Mouse (Mus musculus): ENCODE measurements around the gene Zfp626.
"Not testable (repeated sequence)": the region's sequence is repeated elsewhere in the genome, so short reads cannot be mapped to it uniquely, and the experiment has no call there.

Zfp626 gene

GRCm38 (mm10) chr7:27806896-27807295 lies at the start of gene Zfp626:
TSS of gene Zfp626 (plus strand) at chr7:27807196.
- not testable (repeated sequence) for DNase-seq

GRCm38 (mm10) chr7:27765176-27765886 lies 41.7 kb upstream of the Zfp626 start:
- no peak for DNase-seq

- DNase-seq: no peak
These were observed 17.7 kb upstream of the Zfp626 start for GRCm38 (mm10) chr7:27789306-27789705.

- DNase-seq: not testable (repeated sequence)
These were observed 13.1 kb upstream of the Zfp626 start for GRCm38 (mm10) chr7:27793865-27794264.

GRCm38 (mm10) chr7:27794566-27794965 lies 12.4 kb upstream of the Zfp626 start:
- DNase-seq: no peak

GRCm38 (mm10) chr7:27797906-27798811 lies 8.8 kb upstream of the Zfp626 start:
- DNase-seq: no peak

- DNase-seq: no peak
These were observed 5.9 kb upstream of the Zfp626 start for GRCm38 (mm10) chr7:27801137-27801536.

- no peak for DNase-seq
These were observed 4.0 kb upstream of the Zfp626 start for GRCm38 (mm10) chr7:27802986-27803385.

GRCm38 (mm10) chr7:27804297-27805030 lies 2.5 kb upstream of the Zfp626 start:
- DNase-seq: peak; percentile 78

- DNase-seq: not testable (repeated sequence)
These were observed 309 bp downstream of the Zfp626 start for GRCm38 (mm10) chr7:27807305-27807704.

- no peak for DNase-seq
These were observed 11.6 kb downstream of the Zfp626 start for GRCm38 (mm10) chr7:27818526-27819110.

- no peak for DNase-seq
These were observed 15.6 kb downstream of the Zfp626 start for GRCm38 (mm10) chr7:27822611-27823010.

GRCm38 (mm10) chr7:27834131-27834530 lies 27.1 kb downstream of the Zfp626 start:
- no peak for DNase-seq

- no peak for DNase-seq
These were observed 30.9 kb downstream of the Zfp626 start for GRCm38 (mm10) chr7:27837896-27838295.

- DNase-seq: peak; percentile 93
These were observed 31.6 kb downstream of the Zfp626 start, which contains the start of gene Zfp59 for GRCm38 (mm10) chr7:27838323-27839249. TSS of gene Zfp59 (plus strand) at chr7:27838607.

GRCm38 (mm10) chr7:27839596-27839995 lies 32.6 kb downstream of the Zfp626 start:
- DNase-seq: no peak

- DNase-seq: no peak
These were observed 33.1 kb downstream of the Zfp626 start for GRCm38 (mm10) chr7:27840104-27840503.

GRCm38 (mm10) chr7:27857227-27857626 lies 50.2 kb downstream of the Zfp626 start, which contains the start of gene Zfp607a:
TSS of gene Zfp607a (plus strand) at chr7:27857527.
- no peak for DNase-seq

- DNase-seq: no peak
These were observed 52.6 kb downstream of the Zfp626 start for GRCm38 (mm10) chr7:27859301-27860251.
